Mouse (Mus musculus) urinary bladder, postnatal 14 days (tissue): ENCODE data around the gene Uevld.
"Not testable (repeated sequence)": the region's sequence is repeated elsewhere in the genome, so short reads cannot be mapped to it uniquely, and the experiment has no call there.

ENCODE experiments used
- DNase-seq: peaks from one replicate; pipeline ENCODE4 v3.0.0; 2021; ENCODE audit warnings: low spot score

Gene Uevld

GRCm38 (mm10) chr7:46969898-46970297 lies 11.6 kb upstream of the Uevld start:
- no peak for DNase-seq

DNA sequence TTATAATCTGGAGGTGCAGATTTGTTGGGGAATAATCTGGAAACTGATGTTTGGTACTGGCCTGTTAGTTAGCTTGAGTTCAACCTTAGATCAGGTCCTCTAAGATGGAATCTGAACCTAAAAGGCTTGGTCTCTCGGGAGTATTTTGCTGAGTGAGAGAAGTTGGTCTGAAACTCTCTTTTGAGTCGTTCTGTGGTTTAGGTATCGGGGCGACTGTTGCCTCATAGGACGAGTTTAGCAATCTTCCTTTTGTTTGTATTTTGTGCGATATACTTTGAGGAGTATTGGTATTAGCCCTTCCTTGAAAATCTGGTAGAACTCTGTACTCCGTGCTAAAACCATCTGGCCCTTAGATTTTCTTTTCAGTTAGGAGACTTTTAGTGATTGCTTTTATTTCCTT lies 5.7 kb upstream of the Uevld start:
- no peak for DNase-seq

- DNase-seq: peak; percentile 68
Observed at GRCm38 (mm10) chr7:46962806-46963618, 4.7 kb upstream of the Uevld start.

DNA sequence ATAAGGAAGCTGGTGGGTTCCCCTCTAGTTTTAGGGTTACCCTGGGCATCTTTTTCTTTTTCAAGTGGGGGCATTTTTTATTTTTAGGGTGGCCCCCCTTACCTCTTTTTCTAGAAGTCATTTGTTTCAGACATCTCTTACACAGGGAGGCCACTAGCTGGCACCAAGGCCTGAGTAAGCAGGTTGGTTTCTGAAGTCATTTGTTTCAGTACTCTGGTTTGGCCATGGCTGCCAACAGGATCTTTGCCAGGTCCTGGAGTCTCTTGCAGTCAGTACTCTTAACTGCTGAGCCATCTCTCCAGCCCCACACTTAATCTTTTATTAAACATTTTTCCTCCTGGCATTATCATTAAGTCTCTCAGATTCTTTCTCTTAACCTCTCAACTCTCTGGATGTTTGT lies 3.8 kb upstream of the Uevld start:
- DNase-seq: peak; percentile 22

- no peak for DNase-seq
Observed at GRCm38 (mm10) chr7:46960991-46961390, 2.7 kb upstream of the Uevld start.

GRCm38 (mm10) chr7:46958853-46959252 lies 526 bp upstream of the Uevld start:
- DNase-seq: no peak

GRCm38 (mm10) chr7:46935847-46936246 lies 22.5 kb downstream of the Uevld start:
- peak; percentile 14 for DNase-seq

GRCm38 (mm10) chr7:46934788-46935187 lies 23.5 kb downstream of the Uevld start:
- DNase-seq: no peak

DNA sequence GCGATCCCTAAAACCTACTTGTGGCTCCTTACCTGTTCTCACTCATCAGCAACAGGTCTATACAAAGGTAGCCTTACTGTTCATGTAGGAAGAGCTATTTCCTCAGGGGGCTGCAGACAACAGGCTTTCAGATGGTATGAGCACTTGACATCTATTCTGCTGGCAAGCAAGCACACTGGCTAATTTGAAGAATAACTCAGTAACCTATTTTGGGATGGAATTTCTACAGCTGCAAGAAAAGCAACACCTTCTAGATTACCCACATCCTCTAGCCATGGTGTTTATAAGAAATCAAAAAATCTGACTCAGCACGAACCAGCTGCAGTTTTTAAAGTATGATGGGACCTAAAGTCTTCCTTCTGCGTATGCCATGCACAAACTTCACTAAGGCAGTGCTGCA lies 27.0 kb downstream of the Uevld start:
- DNase-seq: no peak

- no peak for DNase-seq
Observed at GRCm38 (mm10) chr7:46928291-46928690, 30.0 kb downstream of the Uevld start.

- no peak for DNase-seq
Observed at GRCm38 (mm10) chr7:46922075-46922474, 36.3 kb downstream of the Uevld start.

DNA sequence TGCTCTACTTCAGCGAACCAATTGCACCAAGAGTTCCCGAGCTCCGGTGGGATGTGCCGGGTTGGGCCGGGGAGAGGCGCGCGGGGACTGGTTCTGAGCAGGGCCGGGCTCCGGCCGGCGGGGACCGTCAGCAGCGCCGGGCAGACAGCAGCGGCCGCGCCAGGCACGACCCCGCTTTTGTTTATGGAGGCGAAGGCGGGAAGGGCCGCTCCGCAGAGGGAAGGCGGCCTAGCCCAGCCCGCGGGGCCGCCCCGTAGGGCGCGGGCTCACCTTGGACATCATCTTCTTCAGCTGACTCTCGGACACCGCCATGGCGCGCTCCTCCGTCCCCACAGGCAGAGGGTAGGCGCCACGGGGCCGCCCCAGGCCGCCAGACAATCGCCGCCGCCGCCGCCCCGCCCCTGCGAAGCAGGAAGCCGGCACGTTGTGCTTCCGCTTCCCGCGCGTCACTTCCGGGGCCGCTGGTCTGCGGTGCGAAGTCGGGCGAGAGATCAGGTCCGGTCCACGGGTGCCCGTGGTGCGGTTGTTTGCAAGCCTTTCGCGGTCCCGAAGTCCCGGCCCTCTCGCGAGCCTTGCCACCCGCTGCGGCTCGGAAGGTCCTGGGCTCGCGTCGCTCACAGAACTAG lies 38.7 kb downstream of the Uevld start, which contains the start of gene Tsg101:
Tsg101 (minus strand) TSS at position 419 of the 626 bp plus-strand sequence.
- peak; percentile 94 for DNase-seq

DNA sequence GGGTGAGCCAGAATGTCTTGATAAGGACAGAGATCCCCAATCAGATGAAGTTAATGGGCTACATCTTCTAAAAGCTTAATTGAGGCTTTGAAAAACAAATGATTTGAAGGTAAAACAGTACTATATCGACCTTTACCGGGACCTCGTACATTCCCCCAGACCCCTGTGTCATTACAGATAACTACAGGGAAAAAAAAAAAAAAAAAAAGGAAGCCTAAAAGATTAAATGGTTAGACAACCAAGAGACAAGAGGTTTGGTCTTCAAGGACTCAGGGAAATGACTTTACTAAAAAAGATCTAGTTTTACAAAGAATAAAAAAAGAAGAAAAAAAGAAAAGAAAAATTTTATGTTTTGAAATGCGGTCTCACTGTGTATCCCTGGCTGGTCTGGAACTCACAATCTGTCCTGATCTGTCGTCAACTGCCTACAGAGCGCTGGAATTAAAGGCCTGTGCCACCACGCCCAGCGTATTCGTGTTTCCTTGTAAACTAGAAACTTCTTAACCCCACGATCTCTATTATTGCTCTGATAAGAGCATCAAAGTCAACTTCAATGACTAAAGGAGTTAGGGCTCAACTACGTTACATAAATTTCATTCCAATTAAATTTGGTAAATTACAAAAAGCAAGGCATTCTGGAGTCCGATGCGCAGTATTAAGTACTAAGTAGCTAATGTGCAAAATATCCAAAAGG lies 39.5 kb downstream of the Uevld start:
- DNase-seq: peak; percentile 5

DNA sequence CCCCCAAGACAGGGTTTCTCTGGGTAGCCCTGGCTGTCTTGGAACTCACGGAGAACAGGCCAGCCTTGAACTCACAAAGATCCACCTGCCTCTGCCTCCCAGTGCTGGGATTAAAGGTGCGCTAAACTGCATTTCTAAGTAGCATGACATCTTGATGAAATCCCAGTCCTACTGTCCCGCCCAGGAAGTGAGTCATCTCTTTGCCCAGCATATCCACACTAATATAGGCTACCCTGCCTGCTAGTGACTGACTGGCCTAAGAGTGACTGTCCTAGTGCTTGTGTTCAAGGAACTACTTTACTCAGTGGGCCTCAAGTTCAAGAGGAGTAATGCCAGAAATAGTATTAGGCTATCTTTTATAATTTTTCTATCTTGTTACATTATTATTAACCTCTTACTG lies 42.0 kb downstream of the Uevld start:
- DNase-seq: no peak

- no peak for DNase-seq
Observed at GRCm38 (mm10) chr7:46911250-46911649, 47.1 kb downstream of the Uevld start.

DNA sequence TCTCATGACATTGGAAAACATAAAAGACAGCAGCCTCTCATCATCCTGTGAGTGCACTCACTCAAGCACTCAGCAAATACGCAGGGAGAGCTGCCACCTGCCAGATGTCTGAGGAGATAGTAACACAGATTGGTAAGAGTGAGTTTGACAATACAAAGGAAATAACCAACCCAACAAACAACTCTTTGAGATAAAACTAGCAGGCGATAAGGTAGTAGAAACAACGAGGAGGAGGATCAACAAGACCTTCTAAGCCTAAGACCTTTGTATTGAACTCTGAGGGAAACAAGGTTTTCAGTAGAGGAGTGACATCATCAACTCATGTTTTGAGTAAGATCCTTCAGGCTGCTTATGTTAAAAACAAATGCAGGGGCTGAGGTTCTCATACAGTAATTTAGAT lies 59.0 kb downstream of the Uevld start:
- DNase-seq: no peak

GRCm38 (mm10) chr7:46895511-46895910 lies 62.8 kb downstream of the Uevld start:
- DNase-seq: no peak

DNA sequence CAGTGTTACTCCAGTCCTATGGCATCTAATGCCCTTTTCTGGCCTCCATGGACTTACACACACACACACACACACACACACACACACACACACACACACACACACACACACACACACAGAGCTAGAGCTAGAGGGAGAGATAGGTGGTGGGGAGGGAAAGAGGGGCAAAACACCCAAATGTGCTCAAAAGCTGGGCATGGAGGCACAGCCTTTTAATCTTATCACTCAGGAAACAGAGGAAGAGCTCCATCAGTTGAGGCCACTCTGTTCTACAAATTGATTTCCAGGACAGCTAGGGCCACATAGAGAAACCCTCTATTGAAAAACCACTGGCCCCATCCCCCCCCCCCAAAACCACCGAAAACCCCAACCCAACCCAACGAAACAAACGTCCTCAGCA lies 75.0 kb downstream of the Uevld start:
- DNase-seq: no peak

- not testable (repeated sequence) for DNase-seq
Observed at GRCm38 (mm10) chr7:46881941-46882340, 76.4 kb downstream of the Uevld start.

DNA sequence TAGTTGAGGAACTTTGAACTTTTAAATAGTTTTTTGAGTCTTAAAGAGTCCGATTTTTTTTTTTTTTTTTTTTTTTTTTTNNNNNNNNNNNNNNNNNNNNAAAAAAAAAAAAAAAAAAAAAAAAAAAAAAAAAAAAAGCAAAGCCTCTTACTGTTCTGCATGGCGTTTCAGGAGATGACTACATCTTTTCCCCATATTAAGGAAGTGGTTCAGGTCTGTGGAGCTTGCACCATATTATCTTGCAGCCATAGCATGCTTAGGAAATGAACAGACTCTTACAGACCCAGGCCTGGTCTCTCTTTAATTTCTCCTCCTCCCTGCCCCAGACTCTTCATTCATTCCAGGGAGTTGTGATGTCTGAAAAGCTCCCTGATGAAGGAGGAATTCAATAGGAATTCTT lies 77.3 kb downstream of the Uevld start:
- DNase-seq: no peak

DNA sequence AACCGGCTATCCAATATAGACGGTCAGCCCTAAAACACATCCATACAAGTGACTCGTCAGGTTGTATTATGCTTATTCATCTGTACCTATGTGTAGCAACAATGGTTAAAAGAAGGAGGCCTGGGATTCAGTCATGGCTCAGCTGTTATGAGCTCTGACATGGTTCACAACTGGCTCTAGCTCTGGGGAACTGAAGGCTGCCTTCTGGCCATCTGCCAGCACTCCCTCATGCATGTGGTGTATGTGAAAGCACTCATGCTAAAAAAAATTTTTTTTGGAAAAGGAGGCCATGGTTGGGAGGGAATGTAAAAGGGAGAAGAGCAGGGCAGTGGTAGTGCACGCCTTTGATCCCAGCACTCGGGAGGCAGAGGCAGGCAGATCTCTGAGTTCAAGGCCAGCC lies 78.5 kb downstream of the Uevld start:
- no peak for DNase-seq

GRCm38 (mm10) chr7:46877255-46877654 lies 81.1 kb downstream of the Uevld start:
- no peak for DNase-seq

GRCm38 (mm10) chr7:46876841-46877240 lies 81.5 kb downstream of the Uevld start:
- no peak for DNase-seq
